Mouse (Mus musculus) G1E (cell line): Measurements from ENCODE around the gene Gzmk. TPM values are rescaled to one million over a fixed set of nuclear protein-coding genes. Genes with fewer than 3 reads are reported as not detected.

Experiments used
- ATAC-seq: 2 replicates; pipeline ENCODE4 v1.8.0; 2016; ENCODE audit warnings: mild to moderate bottlenecking; ENCODE audit not compliant: insufficient number of reproducible peaks, poor library complexity, low FRiP score, severe bottlenecking; ENCODE audit errors: extremely low read depth
- DNase-seq: peaks from one replicate; pipeline ENCODE4 v3.0.0; 2012; ENCODE audit warnings: low spot score
- H3K27me3 ChIP-seq: 2 replicates; pipeline ENCODE4 v1.6.1; 2012; ENCODE audit warnings: mild to moderate bottlenecking, low read length, inconsistent platforms; ENCODE audit not compliant: insufficient read depth
- H3K36me3 ChIP-seq: replicated peaks from 2 replicates; pipeline ENCODE3; 2012; ENCODE audit warnings: mild to moderate bottlenecking, inconsistent platforms
- H3K4me1 ChIP-seq: 2 replicates; pipeline ENCODE4 v1.6.1; 2012; ENCODE audit warnings: low read depth, low read length, inconsistent platforms, mixed read lengths; ENCODE audit not compliant: insufficient read depth
- H3K4me3 ChIP-seq: 2 replicates; pipeline ENCODE4 v1.5.1; 2012; ENCODE audit warnings: low read depth, mild to moderate bottlenecking, inconsistent platforms, low read length, moderate library complexity, mixed read lengths
- H3K9me3 ChIP-seq: replicated peaks from 2 replicates; pipeline ENCODE4 v1.6.1; 2012; ENCODE audit warnings: inconsistent platforms
- CTCF ChIP-seq: IDR thresholded peaks from 2 replicates; pipeline ENCODE4 v1.5.1; 2012; ENCODE audit warnings: low read depth, low read length, inconsistent platforms, mixed read lengths
- GATA1 ChIP-seq: IDR thresholded peaks from 2 replicates; pipeline ENCODE4 v1.6.1; 2012; ENCODE audit warnings: borderline replicate concordance, low read length, inconsistent platforms, mixed read lengths
- GATA2 ChIP-seq: IDR thresholded peaks from 2 replicates; pipeline ENCODE4 v1.6.1; 2012; ENCODE audit warnings: low read depth, low read length, inconsistent platforms, borderline replicate concordance
- POLR2AphosphoS5 ChIP-seq: IDR thresholded peaks from 2 replicates; pipeline ENCODE4 v1.6.1; 2012; ENCODE audit warnings: low read depth, low read length, inconsistent platforms; ENCODE audit not compliant: insufficient replicate concordance
- TAL1 ChIP-seq: conservative IDR thresholded peaks from 2 replicates; pipeline ENCODE4 v1.6.1; 2012; ENCODE audit warnings: low read depth, low read length, inconsistent platforms, mixed read lengths
- polyA plus RNA-seq: library from polyadenylated mRNA; stranded (reverse); fragments of >175 nt; gene quantifications from 2 replicates; pipeline ENCODE4 v1.2.3, GENCODE M21; 2012
- total RNA-seq, 2 experiments: library from RNA; stranded (forward) in 1 of 2; stranded (reverse) in 1 of 2; fragments of 200-1000 nt in 1 of 2; fragments of >200 nt in 1 of 2; fragmentation: Nextera tagmentation in 1 of 2; gene quantifications; 2 replicates each; pipeline ENCODE4 v1.2.3; 2014 to 2017

Gzmk gene
- total and polyA plus RNA-seq, 3 experiments = not detected

DNA sequence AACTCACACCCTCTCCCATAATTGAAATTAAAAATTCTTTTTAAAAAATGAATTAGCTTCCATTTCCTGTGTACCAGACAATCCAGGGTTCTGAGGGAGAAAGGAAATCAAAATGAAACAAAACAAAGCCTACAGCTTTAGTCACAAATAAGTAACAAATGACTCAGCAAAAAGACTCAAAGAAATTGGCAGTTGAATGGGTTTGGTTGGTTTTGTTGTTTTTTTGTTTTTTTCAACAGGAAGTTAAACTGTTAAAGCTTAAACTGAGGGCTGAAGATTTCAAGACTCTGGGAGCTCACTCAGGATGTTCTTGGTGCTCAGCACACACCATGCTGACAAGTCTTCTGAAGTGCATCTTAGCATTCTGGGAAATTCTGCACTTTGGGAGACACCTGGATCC is 55.5 kb downstream of the Gzmk start:
- Histone ChIP-seq H3K4me3 (no peak overlapping the region), H3K9me3 (no peaks in the 10 kb centered on the region), H3K4me1 (no peaks in the 10 kb centered on the region), H3K36me3 (no peaks in the 10 kb centered on the region), H3K27me3 (peaks cover 4% of the 10 kb centered on the region; the same call in 1 of the 2 replicates)
- ATAC-seq (no peak), DNase-seq (no peak)
- TF ChIP-seq TAL1 (no peak), GATA2 (no peak), CTCF (no peak), POLR2AphosphoS5 (no peak), GATA1 (no peak)

DNA sequence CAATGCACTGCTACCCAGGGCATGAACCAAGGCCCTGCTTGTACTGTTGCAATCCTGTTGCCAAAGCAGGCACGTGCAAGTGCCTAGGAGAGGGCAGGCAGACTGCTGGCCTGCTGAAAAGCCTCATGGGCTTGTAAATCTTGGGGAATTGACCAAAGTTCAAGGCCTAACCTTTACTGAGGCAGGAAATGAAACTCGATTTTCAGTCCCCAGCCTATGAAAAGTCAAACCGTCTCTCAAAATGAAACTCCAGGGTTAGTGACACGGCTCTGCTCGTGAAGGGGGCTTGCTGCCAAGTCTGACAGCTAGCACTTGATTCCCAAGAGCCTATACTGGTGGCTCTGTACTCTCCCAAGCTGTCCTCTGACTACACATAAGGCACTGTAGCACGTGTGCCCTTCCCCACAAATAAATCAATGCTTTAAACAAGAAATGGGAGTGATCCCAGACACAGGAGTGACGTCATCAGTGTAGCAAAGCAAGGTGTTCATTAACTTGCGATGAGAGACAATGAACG is 57.6 kb downstream of the Gzmk start:
- Histone ChIP-seq H3K4me1 (no peaks in the 10 kb centered on the region), H3K27me3 (peaks cover 4% of the 10 kb centered on the region; the same call in 1 of the 2 replicates), H3K9me3 (no peaks in the 10 kb centered on the region), H3K4me3 (no peak overlapping the region), H3K36me3 (no peaks in the 10 kb centered on the region)
- TF ChIP-seq TAL1 (no peak), GATA2 (no peak), CTCF (no peak), POLR2AphosphoS5 (no peak)
- no peak for DNase-seq
- ATAC-seq = no peak

DNA sequence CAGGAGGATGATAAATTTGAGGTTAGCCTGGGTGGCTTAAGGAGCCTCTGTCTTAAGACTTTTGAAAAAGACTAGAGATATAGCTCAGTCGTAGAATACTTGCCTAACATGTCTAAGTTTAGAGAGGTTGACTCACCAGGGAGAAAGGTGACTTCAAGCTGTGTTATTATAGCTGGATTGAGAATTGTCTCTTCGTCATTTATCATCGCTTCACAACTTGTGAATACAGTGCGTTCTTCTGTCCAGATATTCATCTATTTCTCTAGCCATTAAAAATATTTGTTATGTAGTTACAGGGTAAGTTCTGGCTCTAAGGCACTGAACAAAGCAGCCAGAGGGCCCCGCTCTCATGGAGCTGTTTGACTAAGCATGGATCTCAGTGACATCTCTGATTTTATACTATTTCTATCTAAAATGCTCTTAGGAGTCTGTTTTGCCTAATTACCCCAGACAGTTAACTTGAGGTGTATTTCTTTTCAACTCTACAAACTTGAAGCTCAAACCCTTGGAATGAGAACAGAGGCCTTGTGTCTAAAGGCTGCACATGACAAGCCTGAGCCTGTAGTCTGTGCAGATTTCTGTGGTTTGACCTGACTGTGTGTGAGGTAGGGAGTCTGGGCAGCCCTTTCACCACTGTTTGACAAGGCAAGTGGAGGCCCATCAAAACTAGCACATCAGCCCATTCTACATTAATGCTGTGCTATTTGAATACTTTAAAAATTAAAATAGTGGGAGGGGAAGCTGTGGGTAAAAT is 61.3 kb downstream of the Gzmk start:
- ATAC-seq = no peak

DNA sequence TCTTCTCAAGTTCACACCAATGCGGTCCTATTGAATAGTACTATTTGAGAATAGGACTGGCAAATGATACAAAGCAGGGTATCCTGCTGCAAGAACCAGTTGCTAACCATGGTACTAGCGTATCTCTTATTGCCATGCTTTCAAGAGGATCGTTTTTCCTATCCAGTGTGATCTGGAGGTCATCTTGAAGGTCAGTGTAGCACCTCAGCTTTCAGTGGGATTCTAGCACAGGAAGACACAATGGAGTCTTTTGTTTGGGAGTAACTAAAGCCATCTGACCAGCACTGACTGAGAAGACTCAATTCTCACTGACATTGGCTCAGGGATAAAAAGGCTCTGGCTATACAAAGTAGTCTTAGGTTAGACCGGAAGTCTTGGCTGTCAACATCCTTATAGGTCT is 74.2 kb downstream of the Gzmk start:
- Histone ChIP-seq H3K9me3 (no peaks in the 10 kb centered on the region), H3K4me3 (no peak overlapping the region), H3K4me1 (no peaks in the 10 kb centered on the region), H3K36me3 (no peaks in the 10 kb centered on the region), H3K27me3 (peaks cover 9% of the 10 kb centered on the region)
- ATAC-seq (no peak), DNase-seq (no peak)
- TF ChIP-seq GATA1 (no peak), TAL1 (no peak), CTCF (no peak), POLR2AphosphoS5 (no peak), GATA2 (no peak)

More for the DNA sequence above, 61.3 kb downstream of the Gzmk start:
- Histone ChIP-seq H3K4me1 (no peaks in the 10 kb centered on the region), H3K9me3 (no peaks in the 10 kb centered on the region), H3K36me3 (no peaks in the 10 kb centered on the region), H3K27me3 (peaks cover 6% of the 10 kb centered on the region; the same call in 1 of the 2 replicates), H3K4me3 (no peak overlapping the region)
- TF ChIP-seq POLR2AphosphoS5 (no peak), TAL1 (no peak), GATA2 (no peak), GATA1 (no peak), CTCF (no peak)
- DNase-seq = no peak

DNA sequence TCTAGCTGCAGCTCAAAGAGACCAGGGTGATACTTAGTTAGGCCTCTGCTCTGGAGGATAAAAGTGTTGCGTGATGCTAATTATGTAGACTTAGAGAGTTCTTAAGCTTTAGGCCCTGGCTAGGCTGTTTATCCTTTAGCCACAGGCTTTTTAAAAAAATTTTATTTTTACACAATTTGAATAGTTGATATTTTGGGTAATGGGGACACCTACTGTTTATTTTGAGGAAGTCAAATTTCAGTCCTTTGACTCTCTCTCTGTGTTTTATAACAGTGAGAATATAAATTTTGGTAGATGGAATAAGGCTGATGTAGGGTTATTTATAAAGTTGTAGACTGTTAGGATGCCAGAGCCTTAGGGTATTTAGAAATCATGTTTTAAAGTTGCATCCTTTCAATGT is 86.1 kb downstream of the Gzmk start:
- H3K27me3 ChIP-seq = peaks cover 16% of the 10 kb centered on the region
- ATAC-seq = no peak
- no peak for DNase-seq
- no peaks in the 10 kb centered on the region for H3K4me1 ChIP-seq
- H3K9me3 ChIP-seq = no peaks in the 10 kb centered on the region
- no peaks in the 10 kb centered on the region for H3K36me3 ChIP-seq
- no peak for TF ChIP-seq POLR2AphosphoS5
- no peak for TF ChIP-seq GATA2
- no peak for TF ChIP-seq TAL1
- TF ChIP-seq CTCF = no peak
- no peak for TF ChIP-seq GATA1
- H3K4me3 ChIP-seq = no peak overlapping the region

DNA sequence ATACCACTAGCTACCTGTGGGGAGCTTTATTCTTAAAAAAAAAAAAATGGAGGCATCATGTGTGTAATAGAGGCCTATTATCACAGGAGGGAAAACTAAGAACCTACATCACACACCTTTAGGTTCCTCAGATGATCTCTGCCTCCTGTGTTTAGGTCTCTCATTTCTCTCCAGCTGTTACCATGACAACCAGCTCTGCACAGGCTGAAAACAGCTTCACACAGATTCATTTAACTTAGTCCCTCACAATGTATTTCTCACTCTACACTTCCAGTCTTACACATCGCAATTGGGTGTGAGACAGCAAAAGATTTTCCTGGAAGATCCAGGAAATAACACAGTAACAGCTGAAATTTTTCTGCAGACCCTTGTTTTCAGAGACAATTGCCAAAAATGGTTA is 95.7 kb downstream of the Gzmk start:
- Histone ChIP-seq H3K9me3 (no peaks in the 10 kb centered on the region), H3K4me1 (no peaks in the 10 kb centered on the region), H3K36me3 (no peaks in the 10 kb centered on the region), H3K27me3 (peaks cover 6% of the 10 kb centered on the region), H3K4me3 (no peak overlapping the region)
- no peak for ATAC-seq
- TF ChIP-seq GATA1 (no peak), GATA2 (no peak), CTCF (no peak), POLR2AphosphoS5 (no peak), TAL1 (no peak)
- DNase-seq = no peak

Other genes starting within 250 kb of the Gzmk start
- not detected in 2 replicates for gene Ccno, start 238.1 kb downstream of the Gzmk start, total RNA-seq (2014; fragmentation: Nextera tagmentation)
- gene Ccno, start 238.1 kb downstream of the Gzmk start, total RNA-seq (2017) = 0.05 and 0.06 TPM in 2 replicates
- not detected in 2 replicates for gene Ccno, start 238.1 kb downstream of the Gzmk start, polyA plus RNA-seq
- gene Mcidas, start 232.1 kb downstream of the Gzmk start, total RNA-seq (2014; fragmentation: Nextera tagmentation) = not detected in 2 replicates
- gene Mcidas, start 232.1 kb downstream of the Gzmk start, total RNA-seq (2017) = 0.05 TPM in 1 of 2 replicates, not detected in the other
- not detected in 2 replicates for gene Mcidas, start 232.1 kb downstream of the Gzmk start, polyA plus RNA-seq
- not detected in 2 replicates for gene Cdc20b, start 190.8 kb downstream of the Gzmk start, total RNA-seq (2014; fragmentation: Nextera tagmentation)
- gene Cdc20b, start 190.8 kb downstream of the Gzmk start, total RNA-seq (2017) = not detected in 2 replicates
- not detected in 2 replicates for gene Cdc20b, start 190.8 kb downstream of the Gzmk start, polyA plus RNA-seq
- not detected in 2 replicates for gene Gpx8, start 179.5 kb downstream of the Gzmk start, total RNA-seq (2014; fragmentation: Nextera tagmentation)
- 0.16 TPM in 1 of 2 replicates, not detected in the other for gene Gpx8, start 179.5 kb downstream of the Gzmk start, total RNA-seq (2017)
- not detected in 2 replicates for gene Gpx8, start 179.5 kb downstream of the Gzmk start, polyA plus RNA-seq
- gene Gzma, start 124.9 kb downstream of the Gzmk start, total RNA-seq (2014; fragmentation: Nextera tagmentation) = not detected in 2 replicates
- not detected in 2 replicates for gene Gzma, start 124.9 kb downstream of the Gzmk start, total RNA-seq (2017)
- gene Gzma, start 124.9 kb downstream of the Gzmk start, polyA plus RNA-seq = not detected in 2 replicates
- gene Esm1, start 16.2 kb downstream of the Gzmk start, total RNA-seq (2014; fragmentation: Nextera tagmentation) = not detected in 2 replicates
- gene Esm1, start 16.2 kb downstream of the Gzmk start, total RNA-seq (2017) = not detected in 2 replicates
- gene Esm1, start 16.2 kb downstream of the Gzmk start, polyA plus RNA-seq = not detected in 2 replicates
- gene BC067074, start 67.3 kb upstream of the Gzmk start, total RNA-seq (2014; fragmentation: Nextera tagmentation) = not detected in 2 replicates
- gene BC067074, start 67.3 kb upstream of the Gzmk start, total RNA-seq (2017) = 0.11 and 0.12 TPM in 2 replicates
- gene BC067074, start 67.3 kb upstream of the Gzmk start, polyA plus RNA-seq = not detected in 2 replicates